Mouse (Mus musculus): ENCODE data around the gene Zfp740.

DNA sequence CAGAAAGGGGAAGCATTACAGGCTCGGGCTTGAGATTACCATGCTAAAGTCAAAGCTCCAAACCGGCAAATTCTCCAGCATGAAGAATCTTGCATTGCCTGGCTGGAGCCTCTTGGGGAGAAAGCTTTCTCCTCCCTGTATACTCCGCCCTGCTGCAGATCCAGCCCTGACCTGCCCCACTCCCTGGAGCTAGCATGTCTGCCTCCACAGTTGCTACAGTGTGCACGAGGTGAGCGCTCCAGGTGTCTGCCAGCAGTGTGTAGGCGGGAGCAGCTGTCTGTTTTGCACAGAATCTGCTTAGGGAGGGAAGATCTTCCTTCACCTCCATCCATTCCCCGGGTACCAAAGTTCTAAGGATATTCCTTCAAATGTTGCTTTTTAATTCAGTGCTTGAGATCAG, 59.5 kb downstream of the Zfp740 start:
- TF ChIP-seq CTCF (IDR thresholded peaks at IDR 0.05; ENCODE audit: extremely low read depth, insufficient read depth, insufficient read length, insufficient replicate concordance) (no peak), POLR2A (IDR thresholded peaks at IDR 0.05; ENCODE audit: low read depth, low read length) (no peak)

All from spleen, adult 2 months (tissue).